In the genomic region with DNA sequence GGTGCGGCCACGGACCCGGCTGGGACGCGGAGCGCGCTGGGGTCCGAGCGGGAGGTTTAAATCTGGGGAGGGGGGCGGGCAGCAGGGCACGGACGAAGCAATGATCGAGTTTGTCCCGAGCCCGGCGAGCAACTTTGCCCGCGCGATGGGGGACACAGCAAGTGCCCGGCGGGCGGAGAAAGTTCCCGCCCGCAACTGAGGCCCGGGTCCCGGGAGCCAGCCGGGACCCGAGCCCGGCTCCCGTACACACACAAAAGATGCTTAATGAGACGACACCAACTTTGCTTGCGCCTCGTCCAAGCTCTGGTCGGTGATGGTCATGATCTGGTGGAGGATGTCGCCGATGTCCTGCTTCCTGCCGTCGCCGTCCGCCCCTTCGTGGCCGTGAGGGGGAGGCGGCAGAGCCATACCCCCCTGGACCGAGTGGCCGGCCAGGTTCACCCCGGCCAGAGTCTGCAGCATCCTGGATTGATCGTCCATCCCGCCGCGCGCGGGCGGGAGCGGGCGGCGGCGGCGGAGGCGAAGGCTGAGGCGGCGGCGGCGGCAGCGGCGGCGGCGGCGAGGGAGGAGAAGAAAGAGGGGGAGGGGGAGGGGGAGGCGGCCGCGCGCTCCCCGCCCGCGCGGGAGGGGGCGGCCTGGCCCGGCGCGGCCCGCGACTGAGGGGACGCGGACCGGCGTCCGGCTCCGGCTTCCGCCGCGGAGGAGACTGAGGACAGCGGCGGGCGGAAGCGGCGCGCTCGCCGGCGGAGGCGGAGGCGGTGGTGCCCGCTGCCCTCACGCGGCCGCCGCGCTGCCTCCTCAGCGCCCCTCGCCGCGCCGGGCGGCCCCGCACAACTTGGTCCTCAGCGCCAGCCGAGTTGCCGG, we compare ENCODE assay signal across 8 mouse cellular contexts. TPM values are rescaled to one million over a fixed set of nuclear protein-coding genes. Genes with fewer than 3 reads are reported as not detected.
DNase-seq lines count a peak whose midpoint lies in the region; ATAC-seq lines count a peak whose summit lies in the region.

No protein-coding gene starts in this region.

- H3K36me3 ChIP-seq in heart, embryonic 15.5 days = no peaks in the 10 kb centered on the region

- H3K27ac ChIP-seq in heart, embryonic 15.5 days = peak overlapping the region; percentile 98

- peak overlapping the region; percentile 94 for H3K4me2 ChIP-seq in heart, embryonic 15.5 days

- no peaks in the 10 kb centered on the region for H3K27me3 ChIP-seq in heart, embryonic 15.5 days

- peak; percentile 24 for ATAC-seq in CD4-positive, CD25-positive, alpha-beta regulatory T cell, adult 4 months
- ATAC-seq in heart, embryonic 15.5 days (replicated peaks; ENCODE audit: insufficient number of reproducible peaks, insufficient read depth, low FRiP score, low read depth) = peak; percentile 51

- no peaks in the 10 kb centered on the region for H3K9me3 ChIP-seq in heart, embryonic 15.5 days (replicated peaks)

- DNase-seq in adrenal gland, adult 8-10 months = peak; percentile 44
- peak; percentile 75 for DNase-seq in embryo, embryonic 9.5 days (ENCODE audit: extremely low spot score)
- peak; percentile 75 for DNase-seq in kidney, postnatal 10 days
- peak; percentile 58 for DNase-seq in lung, postnatal 10 days
- DNase-seq in ovary, postnatal 36 days (ENCODE audit: low spot score) = peak; percentile 66
- DNase-seq in thymus, postnatal 4 days = peak; percentile 62

- H3K9ac ChIP-seq in heart, embryonic 15.5 days = peak overlapping the region; percentile 95

- H3K4me3 ChIP-seq in heart, embryonic 15.5 days = peak overlapping the region; percentile 92

- WGBS in heart, embryonic 15.5 days = under 1% methylated on average over 69 of the region's 118 CpGs

- H3K4me1 ChIP-seq in heart, embryonic 15.5 days (replicated peaks) = peaks cover 28% of the 10 kb centered on the region

RNA-seq across cellular contexts. Expression of gene Pbx3, which starts 1.3 kb away (rescaled TPM):
- 1 to 10 TPM in 1 of 2 experiments, under 1 TPM in 1; 0.43 to 1.5 TPM for polyA plus RNA-seq in CD4-positive, CD25-positive, alpha-beta regulatory T cell, adult 4 months (2017; shearing (Covaris generic))
- total RNA-seq in adrenal gland, adult 8-10 months (2022) = 100 to 1,000 TPM in 2 of 4 experiments, 10 to 100 TPM in 2; 94.7 to 160 (median 117) TPM
- 16.8 and 18.6 TPM in 2 replicates for polyA plus RNA-seq in heart, embryonic 15.5 days (2015; fragmentation: Nextera tagmentation; extraction: Ambion mirVana)

RNA-seq across cellular contexts. Expression of gene Mapkap1, which starts 34.9 kb away (rescaled TPM):
- 10 to 100 TPM; 24.0 to 26.0 TPM for polyA plus RNA-seq in CD4-positive, CD25-positive, alpha-beta regulatory T cell, adult 4 months (2017; shearing (Covaris generic))
- total RNA-seq in adrenal gland, adult 8-10 months (2022) = 100 to 1,000 TPM in 1 of 4 experiments, 10 to 100 TPM in 3; 70.0 to 102 (median 83.9) TPM
- 65.2 and 67.0 TPM in 2 replicates for polyA plus RNA-seq in heart, embryonic 15.5 days (2015; fragmentation: Nextera tagmentation; extraction: Ambion mirVana)

Comparison
In these comparisons a context has a peak if more than half of its experiments do, and no peak if none do; other contexts are left out.
1. Peak in every context shown above with its lines: DNase-seq, ATAC-seq, H3K4me3 ChIP-seq and H3K27ac ChIP-seq.